Mouse (Mus musculus) spleen, adult 2 months (tissue): Measurements from ENCODE around the gene Il1r1.

Source experiments
- CTCF ChIP-seq: fragments of 200-500 bp; IDR thresholded peaks from 2 replicates; pipeline ENCODE4 v1.5.1; 2011; ENCODE audit warnings: mild to moderate bottlenecking, inconsistent platforms; ENCODE audit not compliant: insufficient read depth, insufficient read length, insufficient replicate concordance; ENCODE audit errors: extremely low read depth
- POLR2A ChIP-seq: fragments of 200-500 bp; IDR thresholded peaks from 2 replicates; pipeline ENCODE4 v1.6.1; 2011; ENCODE audit warnings: low read depth, low read length, inconsistent platforms

- TF ChIP-seq POLR2A (no peak), CTCF (no peak)
These were observed 4.9 kb downstream of the Il1r1 start for GRCm38 (mm10) chr1:40229771-40230280.
